Mouse (Mus musculus) G1E (cell line): Measurements from ENCODE around the gene Creb3l4. TPM values are rescaled to one million over a fixed set of nuclear protein-coding genes. Genes with fewer than 3 reads are reported as not detected.

Source experiments
- ATAC-seq: 2 replicates; pipeline ENCODE4 v1.8.0; 2016; ENCODE audit warnings: mild to moderate bottlenecking; ENCODE audit not compliant: insufficient number of reproducible peaks, poor library complexity, low FRiP score, severe bottlenecking; ENCODE audit errors: extremely low read depth
- DNase-seq: peaks from one replicate; pipeline ENCODE4 v3.0.0; 2012; ENCODE audit warnings: low spot score
- H3K27me3 ChIP-seq: 2 replicates; pipeline ENCODE4 v1.6.1; 2012; ENCODE audit warnings: mild to moderate bottlenecking, low read length, inconsistent platforms; ENCODE audit not compliant: insufficient read depth
- H3K36me3 ChIP-seq: replicated peaks from 2 replicates; pipeline ENCODE3; 2012; ENCODE audit warnings: mild to moderate bottlenecking, inconsistent platforms
- H3K4me1 ChIP-seq: 2 replicates; pipeline ENCODE4 v1.6.1; 2012; ENCODE audit warnings: low read depth, low read length, inconsistent platforms, mixed read lengths; ENCODE audit not compliant: insufficient read depth
- H3K4me3 ChIP-seq: 2 replicates; pipeline ENCODE4 v1.5.1; 2012; ENCODE audit warnings: low read depth, mild to moderate bottlenecking, inconsistent platforms, low read length, moderate library complexity, mixed read lengths
- H3K9me3 ChIP-seq: replicated peaks from 2 replicates; pipeline ENCODE4 v1.6.1; 2012; ENCODE audit warnings: inconsistent platforms
- CTCF ChIP-seq: IDR thresholded peaks from 2 replicates; pipeline ENCODE4 v1.5.1; 2012; ENCODE audit warnings: low read depth, low read length, inconsistent platforms, mixed read lengths
- GATA1 ChIP-seq: IDR thresholded peaks from 2 replicates; pipeline ENCODE4 v1.6.1; 2012; ENCODE audit warnings: borderline replicate concordance, low read length, inconsistent platforms, mixed read lengths
- GATA2 ChIP-seq: IDR thresholded peaks from 2 replicates; pipeline ENCODE4 v1.6.1; 2012; ENCODE audit warnings: low read depth, low read length, inconsistent platforms, borderline replicate concordance
- POLR2AphosphoS5 ChIP-seq: IDR thresholded peaks from 2 replicates; pipeline ENCODE4 v1.6.1; 2012; ENCODE audit warnings: low read depth, low read length, inconsistent platforms; ENCODE audit not compliant: insufficient replicate concordance
- TAL1 ChIP-seq: conservative IDR thresholded peaks from 2 replicates; pipeline ENCODE4 v1.6.1; 2012; ENCODE audit warnings: low read depth, low read length, inconsistent platforms, mixed read lengths
- polyA plus RNA-seq: library from polyadenylated mRNA; stranded (reverse); fragments of >175 nt; gene quantifications from 2 replicates; pipeline ENCODE4 v1.2.3, GENCODE M21; 2012
- total RNA-seq, 2 experiments: library from RNA; stranded (forward) in 1 of 2; stranded (reverse) in 1 of 2; fragments of 200-1000 nt in 1 of 2; fragments of >200 nt in 1 of 2; fragmentation: Nextera tagmentation in 1 of 2; gene quantifications; 2 replicates each; pipeline ENCODE4 v1.2.3; 2014 to 2017

Gene Creb3l4
- total and polyA plus RNA-seq, 3 experiments = 0.16 TPM; not detected in 2

DNA sequence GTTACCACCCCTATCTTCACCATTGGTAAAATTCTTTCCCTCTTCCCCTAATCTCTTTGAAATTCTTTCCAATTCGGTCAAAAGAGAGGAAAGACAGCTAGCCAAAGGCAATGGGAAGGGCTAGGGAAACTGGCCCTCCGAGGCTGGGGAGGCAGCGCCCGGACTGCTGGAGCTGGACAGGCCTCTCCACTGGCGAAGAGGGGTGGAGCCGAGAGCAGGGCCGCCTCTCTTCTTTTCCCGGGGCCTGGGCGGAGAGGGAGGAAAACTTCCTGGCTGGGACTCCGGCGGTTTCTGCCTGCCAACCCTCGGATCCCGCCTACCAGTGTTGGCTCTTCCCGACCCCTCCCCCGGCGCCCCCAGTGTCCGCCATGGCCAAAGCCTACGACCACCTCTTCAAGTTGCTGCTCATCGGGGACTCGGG is 22.8 kb downstream of the Creb3l4 start:
- peaks cover 15% of the 10 kb centered on the region for H3K27me3 ChIP-seq
- ATAC-seq (no peak), DNase-seq (no peak)
- peak overlapping the region; percentile 70 for H3K4me3 ChIP-seq
- TF ChIP-seq CTCF = no peak
- H3K36me3 ChIP-seq = no peaks in the 10 kb centered on the region
- H3K4me1 ChIP-seq = peaks cover 32% of the 10 kb centered on the region
- no peaks in the 10 kb centered on the region for H3K9me3 ChIP-seq

DNA sequence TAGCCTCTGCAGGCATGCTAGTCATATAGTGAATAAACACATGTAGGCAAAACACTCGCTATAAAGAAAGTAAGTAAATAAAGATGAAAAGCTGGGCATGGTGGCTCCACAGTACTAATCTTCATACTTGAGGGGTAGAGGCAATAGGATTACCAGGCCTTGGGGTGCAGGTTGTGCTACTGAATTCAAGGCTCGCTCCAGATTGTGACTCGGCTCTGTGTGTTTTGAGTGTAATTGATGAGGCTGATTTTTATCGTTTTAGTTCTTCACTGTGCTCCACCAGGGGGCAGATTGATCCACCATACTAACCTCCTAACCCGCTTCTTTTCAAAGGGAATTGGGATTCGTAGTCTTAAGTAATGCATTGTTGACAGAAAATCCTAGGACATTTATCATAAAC is 23.2 kb downstream of the Creb3l4 start:
- peaks cover 13% of the 10 kb centered on the region for H3K27me3 ChIP-seq
- H3K4me3 ChIP-seq = peak overlapping the region; percentile 70; the same call in 1 of the 2 replicates
- peak; percentile 57 for ATAC-seq
- H3K4me1 ChIP-seq = peaks cover 32% of the 10 kb centered on the region
- H3K36me3 ChIP-seq = no peaks in the 10 kb centered on the region
- H3K9me3 ChIP-seq = no peaks in the 10 kb centered on the region
- peak; percentile 51 for DNase-seq
- TF ChIP-seq CTCF = peak; percentile 41
- no peak for TF ChIP-seq POLR2AphosphoS5
- no peak for TF ChIP-seq GATA2

GRCm38 (mm10) chr3:90215825-90216380 is 27.4 kb downstream of the Creb3l4 start:
- no peak for DNase-seq
- Histone ChIP-seq H3K9me3 (no peaks in the 10 kb centered on the region), H3K36me3 (peaks cover 19% of the 10 kb centered on the region), H3K4me1 (peaks cover 34% of the 10 kb centered on the region), H3K4me3 (no peak overlapping the region), H3K27me3 (0 out of 2 replicates have a peak, but pooled peaks cover 6% of the 10 kb centered on the region)
- ATAC-seq = no peak
- no peak for TF ChIP-seq POLR2AphosphoS5
- no peak for TF ChIP-seq CTCF
- no peak for TF ChIP-seq GATA1
- TF ChIP-seq GATA2 = no peak
- no peak for TF ChIP-seq TAL1

DNA sequence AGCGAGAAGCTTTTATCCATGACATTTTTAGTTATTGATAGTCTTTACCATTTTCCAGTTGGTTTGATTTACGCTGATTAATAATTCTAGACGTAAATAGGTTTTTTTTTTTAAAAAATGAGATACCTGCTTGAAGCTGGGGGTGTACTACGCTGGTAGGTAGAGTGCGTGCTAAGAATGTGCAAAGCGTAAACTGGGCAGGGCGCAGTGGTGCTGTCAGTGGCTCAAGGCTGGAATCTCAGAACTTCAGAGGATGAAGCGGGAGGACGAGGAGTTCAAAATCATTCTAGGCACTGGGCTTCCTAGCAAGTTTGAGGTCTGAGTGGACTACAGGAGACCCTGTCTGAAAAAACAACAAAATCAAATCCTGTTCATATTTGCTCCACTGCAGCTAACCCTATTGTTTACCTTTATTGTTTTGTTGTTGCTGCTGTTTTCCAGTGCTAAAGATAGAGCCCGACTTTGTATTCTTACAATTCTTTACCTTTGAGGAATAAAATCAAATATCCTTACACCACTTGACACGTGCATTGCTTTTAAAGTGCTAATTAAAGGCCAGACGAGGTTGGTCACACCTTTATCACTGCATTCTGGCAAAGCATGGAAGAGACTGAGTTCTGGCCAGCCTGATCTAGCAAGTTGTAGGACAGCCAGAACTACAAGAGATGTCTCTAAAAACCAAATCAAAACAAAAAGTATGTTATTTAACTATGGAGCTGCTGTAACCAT is 29.2 kb downstream of the Creb3l4 start:
- peaks cover 35% of the 10 kb centered on the region for H3K36me3 ChIP-seq
- TF ChIP-seq GATA2 (no peak), TAL1 (no peak), POLR2AphosphoS5 (no peak), GATA1 (no peak), CTCF (no peak)
- no peak for DNase-seq

GRCm38 (mm10) chr3:90213377-90213866 is 29.9 kb downstream of the Creb3l4 start, which contains the start of the genes Rps27 and Rab13:
Gene Rps27, minus strand, starts transcription at chr3:90213651.
Gene Rab13, plus strand, starts transcription at chr3:90213695.
- H3K27me3 ChIP-seq = 0 out of 2 replicates have a peak, but pooled peaks cover 2% of the 10 kb centered on the region
- peaks cover 26% of the 10 kb centered on the region for H3K4me1 ChIP-seq
- H3K9me3 ChIP-seq = no peaks in the 10 kb centered on the region
- DNase-seq (peak; percentile 66), ATAC-seq (peak; percentile 89)
- no peak for TF ChIP-seq GATA1
- peak; percentile 98 for TF ChIP-seq POLR2AphosphoS5
- peaks cover 42% of the 10 kb centered on the region for H3K36me3 ChIP-seq
- H3K4me3 ChIP-seq = peak within 1 kb of the TSS; percentile 93

More for the DNA sequence above, 29.2 kb downstream of the Creb3l4 start:
- 0 out of 2 replicates have a peak, but pooled peaks cover 6% of the 10 kb centered on the region for H3K27me3 ChIP-seq
- no peak for ATAC-seq
- H3K9me3 ChIP-seq = no peaks in the 10 kb centered on the region
- H3K4me3 ChIP-seq = peak overlapping the region; percentile 93
- H3K4me1 ChIP-seq = peaks cover 26% of the 10 kb centered on the region

- ATAC-seq (no peak), DNase-seq (no peak)
- H3K27me3 ChIP-seq = no peaks in the 10 kb centered on the region
- H3K36me3 ChIP-seq = peaks cover 49% of the 10 kb centered on the region
- no peaks in the 10 kb centered on the region for H3K9me3 ChIP-seq
- TF ChIP-seq GATA1 (no peak), POLR2AphosphoS5 (no peak)
- peak overlapping the region; percentile 93 for H3K4me3 ChIP-seq
- H3K4me1 ChIP-seq = peaks cover 26% of the 10 kb centered on the region
These were observed 30.6 kb downstream of the Creb3l4 start for GRCm38 (mm10) chr3:90212723-90213122.
